Mouse (Mus musculus) G1E (cell line): Measurements from ENCODE around the gene 1700029I15Rik. TPM values are rescaled to one million over a fixed set of nuclear protein-coding genes. Genes with fewer than 3 reads are reported as not detected.

Source experiments
- ATAC-seq: 2 replicates; pipeline ENCODE4 v1.8.0; 2016; ENCODE audit warnings: mild to moderate bottlenecking; ENCODE audit not compliant: insufficient number of reproducible peaks, poor library complexity, low FRiP score, severe bottlenecking; ENCODE audit errors: extremely low read depth
- DNase-seq: peaks from one replicate; pipeline ENCODE4 v3.0.0; 2012; ENCODE audit warnings: low spot score
- H3K27me3 ChIP-seq: 2 replicates; pipeline ENCODE4 v1.6.1; 2012; ENCODE audit warnings: mild to moderate bottlenecking, low read length, inconsistent platforms; ENCODE audit not compliant: insufficient read depth
- H3K36me3 ChIP-seq: replicated peaks from 2 replicates; pipeline ENCODE3; 2012; ENCODE audit warnings: mild to moderate bottlenecking, inconsistent platforms
- H3K4me1 ChIP-seq: 2 replicates; pipeline ENCODE4 v1.6.1; 2012; ENCODE audit warnings: low read depth, low read length, inconsistent platforms, mixed read lengths; ENCODE audit not compliant: insufficient read depth
- H3K4me3 ChIP-seq: 2 replicates; pipeline ENCODE4 v1.5.1; 2012; ENCODE audit warnings: low read depth, mild to moderate bottlenecking, inconsistent platforms, low read length, moderate library complexity, mixed read lengths
- H3K9me3 ChIP-seq: replicated peaks from 2 replicates; pipeline ENCODE4 v1.6.1; 2012; ENCODE audit warnings: inconsistent platforms
- CTCF ChIP-seq: IDR thresholded peaks from 2 replicates; pipeline ENCODE4 v1.5.1; 2012; ENCODE audit warnings: low read depth, low read length, inconsistent platforms, mixed read lengths
- GATA1 ChIP-seq: IDR thresholded peaks from 2 replicates; pipeline ENCODE4 v1.6.1; 2012; ENCODE audit warnings: borderline replicate concordance, low read length, inconsistent platforms, mixed read lengths
- GATA2 ChIP-seq: IDR thresholded peaks from 2 replicates; pipeline ENCODE4 v1.6.1; 2012; ENCODE audit warnings: low read depth, low read length, inconsistent platforms, borderline replicate concordance
- POLR2AphosphoS5 ChIP-seq: IDR thresholded peaks from 2 replicates; pipeline ENCODE4 v1.6.1; 2012; ENCODE audit warnings: low read depth, low read length, inconsistent platforms; ENCODE audit not compliant: insufficient replicate concordance
- TAL1 ChIP-seq: conservative IDR thresholded peaks from 2 replicates; pipeline ENCODE4 v1.6.1; 2012; ENCODE audit warnings: low read depth, low read length, inconsistent platforms, mixed read lengths
- polyA plus RNA-seq: library from polyadenylated mRNA; stranded (reverse); fragments of >175 nt; gene quantifications from 2 replicates; pipeline ENCODE4 v1.2.3, GENCODE M21; 2012
- total RNA-seq, 2 experiments: library from RNA; stranded (forward) in 1 of 2; stranded (reverse) in 1 of 2; fragments of 200-1000 nt in 1 of 2; fragments of >200 nt in 1 of 2; fragmentation: Nextera tagmentation in 1 of 2; gene quantifications; 2 replicates each; pipeline ENCODE4 v1.2.3; 2014 to 2017

The 1700029I15Rik gene
- total and polyA plus RNA-seq, 3 experiments = 0.55 to 0.93 TPM; not detected in 1

GRCm38 (mm10) chr2:92408309-92409045 lies 26.1 kb downstream of the 1700029I15Rik start:
- H3K4me1 ChIP-seq = no peaks in the 10 kb centered on the region; the same call in 1 of the 2 replicates
- ATAC-seq (no peak; the same call in none of the 2 replicates), DNase-seq (no peak)
- H3K36me3 ChIP-seq = peaks cover 100% of the 10 kb centered on the region
- no peaks in the 10 kb centered on the region for H3K9me3 ChIP-seq
- TF ChIP-seq TAL1 (no peak), GATA2 (no peak), CTCF (no peak), GATA1 (no peak), POLR2AphosphoS5 (no peak)
- no peaks in the 10 kb centered on the region for H3K27me3 ChIP-seq
- H3K4me3 ChIP-seq = no peak overlapping the region

GRCm38 (mm10) chr2:92411705-92412104 lies 29.4 kb downstream of the 1700029I15Rik start:
- Histone ChIP-seq H3K27me3 (no peaks in the 10 kb centered on the region), H3K9me3 (no peaks in the 10 kb centered on the region), H3K4me1 (no peaks in the 10 kb centered on the region; the same call in 1 of the 2 replicates), H3K4me3 (no peak overlapping the region), H3K36me3 (peaks cover 100% of the 10 kb centered on the region)
- ATAC-seq (no peak), DNase-seq (no peak)
- no peak for TF ChIP-seq GATA2

- H3K4me1 ChIP-seq = peaks cover 8% of the 10 kb centered on the region
- H3K27me3 ChIP-seq = no peaks in the 10 kb centered on the region
- peaks cover 100% of the 10 kb centered on the region for H3K36me3 ChIP-seq
- no peak for TF ChIP-seq POLR2AphosphoS5
- TF ChIP-seq GATA1 = no peak
- no peak for TF ChIP-seq TAL1
- no peak for TF ChIP-seq GATA2
- no peak for TF ChIP-seq CTCF
- ATAC-seq (no peak), DNase-seq (no peak)
- H3K4me3 ChIP-seq = no peak overlapping the region
- no peaks in the 10 kb centered on the region for H3K9me3 ChIP-seq
Observed at GRCm38 (mm10) chr2:92421723-92422387, 39.5 kb downstream of the 1700029I15Rik start.

- Histone ChIP-seq H3K36me3 (peaks cover 99% of the 10 kb centered on the region), H3K4me1 (peaks cover 14% of the 10 kb centered on the region), H3K9me3 (no peaks in the 10 kb centered on the region), H3K4me3 (no peak overlapping the region), H3K27me3 (no peaks in the 10 kb centered on the region)
- DNase-seq = no peak
- ATAC-seq = no peak
- TF ChIP-seq TAL1 (no peak), GATA1 (no peak), POLR2AphosphoS5 (no peak), CTCF (no peak), GATA2 (no peak)
Observed at GRCm38 (mm10) chr2:92422388-92423135, 40.2 kb downstream of the 1700029I15Rik start.

GRCm38 (mm10) chr2:92423156-92423555 lies 40.8 kb downstream of the 1700029I15Rik start:
- Histone ChIP-seq H3K4me3 (no peak overlapping the region), H3K36me3 (peaks cover 99% of the 10 kb centered on the region), H3K9me3 (no peaks in the 10 kb centered on the region), H3K27me3 (no peaks in the 10 kb centered on the region), H3K4me1 (peaks cover 19% of the 10 kb centered on the region)
- DNase-seq = no peak
- ATAC-seq = no peak
- TF ChIP-seq CTCF (no peak), GATA2 (no peak), GATA1 (no peak), TAL1 (no peak), POLR2AphosphoS5 (no peak)

GRCm38 (mm10) chr2:92423702-92424461 lies 41.5 kb downstream of the 1700029I15Rik start:
- Histone ChIP-seq H3K9me3 (no peaks in the 10 kb centered on the region), H3K36me3 (peaks cover 99% of the 10 kb centered on the region), H3K4me3 (no peak overlapping the region), H3K27me3 (no peaks in the 10 kb centered on the region), H3K4me1 (peaks cover 25% of the 10 kb centered on the region)
- ATAC-seq (no peak), DNase-seq (no peak)
- TF ChIP-seq CTCF = no peak
- no peak for TF ChIP-seq GATA1
- TF ChIP-seq GATA2 = no peak
- no peak for TF ChIP-seq POLR2AphosphoS5
- no peak for TF ChIP-seq TAL1
